Mouse (Mus musculus): ENCODE results near the gene Prrg2. TPM values are rescaled to one million over a fixed set of nuclear protein-coding genes. Genes with fewer than 3 reads are reported as not detected.

The Prrg2 gene
- polyA plus RNA-seq, 1 experiment: 172 TPM

- H3K4me1 ChIP-seq (ENCODE audit: control insufficient read depth, insufficient read depth, insufficient read length, low read length): no peaks in the 10 kb centered on the region
- 80% methylated on average over 3 of the region's 3 CpGs for WGBS
- H3K27me3 ChIP-seq (ENCODE audit: control insufficient read depth, insufficient read depth, low read length): no peaks in the 10 kb centered on the region
- H3K27ac ChIP-seq (ENCODE audit: insufficient read depth, low read depth, low read length): no peak overlapping the region
- no peak overlapping the region for H3K4me3 ChIP-seq (ENCODE audit: low read depth, low read length)
- peaks cover 34% of the 10 kb centered on the region for H3K36me3 ChIP-seq (ENCODE audit: control insufficient read depth, insufficient read depth, low read length)
- TF ChIP-seq POLR2A (IDR thresholded peaks at IDR 0.05; ENCODE audit: low read depth, low read length) (no peak), CTCF (IDR thresholded peaks at IDR 0.05; ENCODE audit: extremely low read depth, insufficient read length, insufficient replicate concordance, low read depth, low read length) (no peak)
Observed at GRCm38 (mm10) chr7:45035631-45036030, 26.8 kb downstream of the Prrg2 start.

GRCm38 (mm10) chr7:45033722-45034359, 28.6 kb downstream of the Prrg2 start:
- TF ChIP-seq POLR2A (IDR thresholded peaks at IDR 0.05; ENCODE audit: low read depth, low read length) (no peak), CTCF (IDR thresholded peaks at IDR 0.05; ENCODE audit: extremely low read depth, insufficient read length, insufficient replicate concordance, low read depth, low read length) (no peak)
- no peak overlapping the region for H3K27ac ChIP-seq (ENCODE audit: insufficient read depth, low read depth, low read length)
- no peaks in the 10 kb centered on the region for H3K4me1 ChIP-seq (ENCODE audit: control insufficient read depth, insufficient read depth, insufficient read length, low read length)
- H3K36me3 ChIP-seq (ENCODE audit: control insufficient read depth, insufficient read depth, low read length): peaks cover 42% of the 10 kb centered on the region
- no peak overlapping the region for H3K4me3 ChIP-seq (ENCODE audit: low read depth, low read length)
- no peaks in the 10 kb centered on the region for H3K27me3 ChIP-seq (ENCODE audit: control insufficient read depth, insufficient read depth, low read length)
- WGBS: 94% methylated on average over 19 of the region's 19 CpGs

- peaks cover 53% of the 10 kb centered on the region for H3K36me3 ChIP-seq (ENCODE audit: control insufficient read depth, insufficient read depth, low read length)
- no peaks in the 10 kb centered on the region for H3K4me1 ChIP-seq (ENCODE audit: control insufficient read depth, insufficient read depth, insufficient read length, low read length)
- H3K27me3 ChIP-seq (ENCODE audit: control insufficient read depth, insufficient read depth, low read length): no peaks in the 10 kb centered on the region
- H3K4me3 ChIP-seq (ENCODE audit: low read depth, low read length): no peak overlapping the region
- TF ChIP-seq CTCF (IDR thresholded peaks at IDR 0.05; ENCODE audit: extremely low read depth, insufficient read length, insufficient replicate concordance, low read depth, low read length) (no peak), POLR2A (IDR thresholded peaks at IDR 0.05; ENCODE audit: low read depth, low read length) (no peak)
- 97% methylated on average over 8 of the region's 8 CpGs for WGBS
- H3K27ac ChIP-seq (ENCODE audit: insufficient read depth, low read depth, low read length): no peak overlapping the region
Observed at GRCm38 (mm10) chr7:45030857-45031256, 31.6 kb downstream of the Prrg2 start.

- no peaks in the 10 kb centered on the region; the same call in 1 of the 2 replicates for H3K4me1 ChIP-seq (ENCODE audit: control insufficient read depth, insufficient read depth, insufficient read length, low read length)
- WGBS: 86% methylated on average over 6 of the region's 6 CpGs
- no peak overlapping the region for H3K4me3 ChIP-seq (ENCODE audit: low read depth, low read length)
- TF ChIP-seq POLR2A (IDR thresholded peaks at IDR 0.05; ENCODE audit: low read depth, low read length) (no peak), CTCF (IDR thresholded peaks at IDR 0.05; ENCODE audit: extremely low read depth, insufficient read length, insufficient replicate concordance, low read depth, low read length) (no peak)
- H3K36me3 ChIP-seq (ENCODE audit: control insufficient read depth, insufficient read depth, low read length): peaks cover 51% of the 10 kb centered on the region
- no peaks in the 10 kb centered on the region for H3K27me3 ChIP-seq (ENCODE audit: control insufficient read depth, insufficient read depth, low read length)
- no peak overlapping the region for H3K27ac ChIP-seq (ENCODE audit: insufficient read depth, low read depth, low read length)
Observed at GRCm38 (mm10) chr7:45029995-45030394, 32.5 kb downstream of the Prrg2 start.

- no peaks in the 10 kb centered on the region for H3K27me3 ChIP-seq (ENCODE audit: control insufficient read depth, insufficient read depth, low read length)
- H3K36me3 ChIP-seq (ENCODE audit: control insufficient read depth, insufficient read depth, low read length): peaks cover 37% of the 10 kb centered on the region
- no peak overlapping the region for H3K4me3 ChIP-seq (ENCODE audit: low read depth, low read length)
- no peaks in the 10 kb centered on the region; the same call in 1 of the 2 replicates for H3K4me1 ChIP-seq (ENCODE audit: control insufficient read depth, insufficient read depth, insufficient read length, low read length)
- no peak overlapping the region for H3K27ac ChIP-seq (ENCODE audit: insufficient read depth, low read depth, low read length)
- TF ChIP-seq POLR2A (IDR thresholded peaks at IDR 0.05; ENCODE audit: low read depth, low read length) (no peak), CTCF (IDR thresholded peaks at IDR 0.05; ENCODE audit: extremely low read depth, insufficient read length, insufficient replicate concordance, low read depth, low read length) (no peak)
- 89% methylated on average over 11 of the region's 11 CpGs for WGBS
Observed at GRCm38 (mm10) chr7:45028351-45028750, 34.1 kb downstream of the Prrg2 start.

- H3K4me3 ChIP-seq (ENCODE audit: low read depth, low read length): no peak overlapping the region
- TF ChIP-seq POLR2A (IDR thresholded peaks at IDR 0.05; ENCODE audit: low read depth, low read length) (no peak), CTCF (IDR thresholded peaks at IDR 0.05; ENCODE audit: extremely low read depth, insufficient read length, insufficient replicate concordance, low read depth, low read length) (no peak)
- 82% methylated on average over 9 of the region's 9 CpGs for WGBS
- H3K4me1 ChIP-seq (ENCODE audit: control insufficient read depth, insufficient read depth, insufficient read length, low read length): no peaks in the 10 kb centered on the region; the same call in 1 of the 2 replicates
- no peaks in the 10 kb centered on the region for H3K27me3 ChIP-seq (ENCODE audit: control insufficient read depth, insufficient read depth, low read length)
- H3K27ac ChIP-seq (ENCODE audit: insufficient read depth, low read depth, low read length): no peak overlapping the region
- peaks cover 33% of the 10 kb centered on the region for H3K36me3 ChIP-seq (ENCODE audit: control insufficient read depth, insufficient read depth, low read length)
Observed at GRCm38 (mm10) chr7:45027761-45028160, 34.7 kb downstream of the Prrg2 start.

- Histone ChIP-seq H3K4me1 (ENCODE audit: control insufficient read depth, insufficient read depth, insufficient read length, low read length) (no peaks in the 10 kb centered on the region; the same call in 1 of the 2 replicates), H3K36me3 (ENCODE audit: control insufficient read depth, insufficient read depth, low read length) (peaks cover 28% of the 10 kb centered on the region), H3K27me3 (ENCODE audit: control insufficient read depth, insufficient read depth, low read length) (no peaks in the 10 kb centered on the region), H3K27ac (ENCODE audit: insufficient read depth, low read depth, low read length) (no peak overlapping the region), H3K4me3 (ENCODE audit: low read depth, low read length) (no peak overlapping the region)
- 80% methylated on average over 2 of the region's 2 CpGs for WGBS
- no peak for TF ChIP-seq POLR2A (IDR thresholded peaks at IDR 0.05; ENCODE audit: low read depth, low read length)
- no peak for TF ChIP-seq CTCF (IDR thresholded peaks at IDR 0.05; ENCODE audit: extremely low read depth, insufficient read length, insufficient replicate concordance, low read depth, low read length)
Observed at GRCm38 (mm10) chr7:45026256-45026655, 36.2 kb downstream of the Prrg2 start.
